Mouse (Mus musculus) hindbrain, postnatal 0 days (tissue): ENCODE measurements at regions not wholly inside any gene's neighbourhood (a gene's known extent, or its start where the extent isn't known, plus 50 kb on each side); places are given as distances from the start of the nearest gene placed in this dataset.

Source experiments
- ATAC-seq: fragments of 200-750 bp; cut with Nextera tagmentation; 2 replicates; pipeline ENCODE4 v1.8.0; 2017; ENCODE audit warnings: mild to moderate bottlenecking, moderate TSS enrichment, moderate library complexity
- DNase-seq: peaks from one replicate; pipeline ENCODE4 v3.0.0-alpha.2; 2015; ENCODE audit warnings: low spot score
- H3K27ac ChIP-seq: fragments of 300-500 bp; sonication (generic); 2 replicates; pipeline ENCODE4 v1.5.1; 2014; ENCODE audit warnings: mild to moderate bottlenecking
- H3K27me3 ChIP-seq: fragments of 300-500 bp; sonication (generic); 2 replicates; pipeline ENCODE4 v1.6.1; 2014; ENCODE audit warnings: low read length, mixed read lengths; ENCODE audit not compliant: insufficient read depth
- H3K36me3 ChIP-seq: fragments of 300-500 bp; sonication (generic); 2 replicates; pipeline ENCODE4 v1.6.1; 2014; ENCODE audit warnings: low read length, mixed read lengths; ENCODE audit not compliant: insufficient read depth
- H3K4me1 ChIP-seq: fragments of 300-500 bp; sonication (generic); 2 replicates; pipeline ENCODE4 v1.6.1; 2014; ENCODE audit warnings: antibody characterized with exemption, low read length, mixed read lengths; ENCODE audit not compliant: insufficient read depth
- H3K4me2 ChIP-seq: fragments of 300-500 bp; sonication (generic); 2 replicates; pipeline ENCODE4 v1.6.1; 2014; ENCODE audit warnings: low read depth, mild to moderate bottlenecking, low read length, moderate library complexity, mixed read lengths
- H3K4me3 ChIP-seq: fragments of 300-500 bp; sonication (generic); 2 replicates; pipeline ENCODE4 v1.5.1; 2014; ENCODE audit warnings: low read length
- H3K9ac ChIP-seq: fragments of 300-500 bp; sonication (generic); replicated peaks from 2 replicates; pipeline ENCODE4 v1.6.1; 2014; ENCODE audit warnings: mild to moderate bottlenecking, low read length, moderate library complexity, mixed read lengths
- H3K9me3 ChIP-seq: fragments of 300-500 bp; sonication (generic); 2 replicates; pipeline ENCODE4 v1.6.1; 2016; ENCODE audit warnings: low read length, mixed read lengths
- CTCF ChIP-seq: IDR thresholded peaks from 2 replicates; pipeline ENCODE4 v1.5.1; 2016; ENCODE audit warnings: antibody characterized with exemption, control low read depth, low read depth
- WGBS: fragments of 180-500 bp; shearing (Covaris S2); extraction: QIAGEN DNeasy Blood & Tissue Kit; methylation state at CpG from one replicate; pipeline ENCODE4 v1.1.7; 2014; 5-methylcytosine and 5-hydroxymethylcytosine counted together

DNA sequence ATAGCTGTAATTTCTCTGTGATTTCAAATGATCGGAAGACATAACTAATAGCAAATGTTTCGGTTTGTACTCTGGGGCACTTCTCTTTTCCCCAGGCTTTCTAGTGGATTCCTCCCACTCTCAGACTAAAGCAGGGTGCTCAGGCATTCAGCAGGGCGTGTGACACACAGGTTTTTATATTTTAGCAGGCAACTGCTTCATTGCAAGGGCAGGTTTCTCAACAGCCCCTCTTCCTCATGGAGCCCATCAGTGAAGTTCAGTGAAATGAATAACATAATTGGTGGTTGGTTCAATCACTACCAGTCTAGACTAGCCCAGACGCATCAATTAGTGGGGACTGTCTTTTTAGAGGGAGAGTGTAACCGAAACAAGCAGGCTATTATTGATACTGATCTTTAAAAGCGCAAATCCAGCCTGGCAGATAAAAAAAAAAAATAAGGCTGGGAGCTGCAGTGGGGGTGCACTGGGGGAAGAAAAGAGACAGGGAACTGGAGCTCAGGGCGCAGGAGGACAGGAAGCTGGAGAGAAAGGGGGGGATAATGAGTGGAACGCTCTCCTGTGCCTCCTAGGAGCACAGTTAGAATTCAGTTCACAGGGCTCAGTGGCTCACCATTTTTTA, 422.3 kb upstream of the Ubash3b start:
- Histone ChIP-seq H3K27ac (peak overlapping the region; percentile 96), H3K36me3 (no peaks in the 10 kb centered on the region), H3K4me2 (peak overlapping the region; percentile 56), H3K9ac (peak overlapping the region; percentile 95), H3K27me3 (no peaks in the 10 kb centered on the region), H3K4me3 (peak overlapping the region; percentile 80), H3K9me3 (no peaks in the 10 kb centered on the region), H3K4me1 (peaks cover 10% of the 10 kb centered on the region; the same call in 1 of the 2 replicates)
- DNase-seq = peak; percentile 71
- TF ChIP-seq CTCF = no peak
- 4% methylated on average over 8 of the region's 8 CpGs for WGBS
- ATAC-seq = no peak

- peak overlapping the region; percentile 95 for H3K9ac ChIP-seq
- no peaks in the 10 kb centered on the region for H3K36me3 ChIP-seq
- peak overlapping the region; percentile 96 for H3K27ac ChIP-seq
- H3K4me1 ChIP-seq = peaks cover 5% of the 10 kb centered on the region; the same call in 1 of the 2 replicates
- ATAC-seq (no peak), DNase-seq (no peak)
- WGBS = 9% methylated on average over 8 of the region's 8 CpGs
- TF ChIP-seq CTCF = no peak
- H3K4me2 ChIP-seq = peak overlapping the region; percentile 56
- peak overlapping the region; percentile 80 for H3K4me3 ChIP-seq
- H3K9me3 ChIP-seq = no peaks in the 10 kb centered on the region
- no peaks in the 10 kb centered on the region for H3K27me3 ChIP-seq
Observed at GRCm38 (mm10) chr9:41583276-41583675, 421.8 kb upstream of the Ubash3b start.

- 6% methylated on average over 5 of the region's 5 CpGs for WGBS
Observed at GRCm38 (mm10) chr9:41582711-41583236, 421.3 kb upstream of the Ubash3b start.

GRCm38 (mm10) chr9:41582171-41582570, 420.7 kb upstream of the Ubash3b start:
- peak overlapping the region; percentile 95 for H3K9ac ChIP-seq
- peak overlapping the region; percentile 56 for H3K4me2 ChIP-seq
- no peaks in the 10 kb centered on the region for H3K36me3 ChIP-seq
- H3K9me3 ChIP-seq = no peaks in the 10 kb centered on the region
- H3K27me3 ChIP-seq = no peaks in the 10 kb centered on the region
- no peak for TF ChIP-seq CTCF
- whole genome bisulfite sequencing = 7% methylated on average over 8 of the region's 8 CpGs
- peak overlapping the region; percentile 96 for H3K27ac ChIP-seq
- H3K4me3 ChIP-seq = peak overlapping the region; percentile 80
- DNase-seq (peak; percentile 64), ATAC-seq (peak; percentile 30; the same call in 1 of the 2 replicates)
- H3K4me1 ChIP-seq = peaks cover 4% of the 10 kb centered on the region

More at GRCm38 (mm10) chr9:41582711-41583236, 421.3 kb upstream of the Ubash3b start:
- Histone ChIP-seq H3K4me2 (peak overlapping the region; percentile 56), H3K4me1 (peaks cover 4% of the 10 kb centered on the region), H3K27ac (peak overlapping the region; percentile 96), H3K4me3 (peak overlapping the region; percentile 80), H3K9me3 (no peaks in the 10 kb centered on the region), H3K36me3 (no peaks in the 10 kb centered on the region), H3K27me3 (no peaks in the 10 kb centered on the region), H3K9ac (peak overlapping the region; percentile 95)
- ATAC-seq = no peak
- DNase-seq = no peak
- TF ChIP-seq CTCF = no peak

DNA sequence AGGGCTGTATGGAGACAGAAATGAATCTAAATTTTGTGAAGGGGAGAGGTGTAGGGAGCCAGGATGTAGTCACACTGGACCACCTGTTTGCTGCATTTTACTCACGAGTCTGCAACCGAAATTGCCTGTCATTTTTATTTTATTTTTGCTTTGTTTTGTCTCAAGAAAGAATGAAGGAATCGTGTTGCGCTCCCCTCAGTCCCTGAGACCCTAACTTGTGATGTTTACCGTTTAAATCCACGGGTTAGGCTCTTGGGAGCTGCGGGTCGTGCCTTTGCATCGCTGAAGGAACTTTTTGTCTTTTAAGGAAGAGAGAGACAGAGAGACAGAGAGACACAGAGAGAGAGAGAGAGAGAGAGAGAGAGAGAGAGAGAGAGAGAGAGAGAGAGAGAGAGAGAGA, 420.2 kb upstream of the Ubash3b start:
- no peak for DNase-seq
- Histone ChIP-seq H3K4me3 (peak overlapping the region; percentile 80), H3K9me3 (no peaks in the 10 kb centered on the region), H3K4me2 (peak overlapping the region; percentile 56), H3K27me3 (no peaks in the 10 kb centered on the region), H3K9ac (peak overlapping the region; percentile 95), H3K36me3 (no peaks in the 10 kb centered on the region), H3K4me1 (peaks cover 4% of the 10 kb centered on the region), H3K27ac (peak overlapping the region; percentile 96)
- ATAC-seq = no peak
- under 1% methylated on average over 9 of the region's 9 CpGs for WGBS
- TF ChIP-seq CTCF = no peak

GRCm38 (mm10) chr9:41581152-41581551, 419.7 kb upstream of the Ubash3b start:
- Histone ChIP-seq H3K4me3 (peak overlapping the region; percentile 80), H3K4me2 (peak overlapping the region; percentile 56), H3K36me3 (no peaks in the 10 kb centered on the region), H3K4me1 (peaks cover 4% of the 10 kb centered on the region; the same call in 1 of the 2 replicates), H3K9me3 (no peaks in the 10 kb centered on the region), H3K27me3 (no peaks in the 10 kb centered on the region), H3K9ac (peak overlapping the region; percentile 95), H3K27ac (peak overlapping the region; percentile 96)
- 0 out of 2 replicates have a peak, but pooled peaks have one; percentile 24 for ATAC-seq
- peak; percentile 70 for DNase-seq
- WGBS = under 1% methylated on average over 14 of the region's 14 CpGs
- no peak for TF ChIP-seq CTCF

- DNase-seq (peak; percentile 92), ATAC-seq (peak; percentile 83)
- peak overlapping the region; percentile 96 for H3K27ac ChIP-seq
- peak overlapping the region; percentile 95 for H3K9ac ChIP-seq
- H3K4me2 ChIP-seq = peak overlapping the region; percentile 56
- no peaks in the 10 kb centered on the region for H3K36me3 ChIP-seq
- TF ChIP-seq CTCF = no peak
- no peaks in the 10 kb centered on the region for H3K9me3 ChIP-seq
- under 1% methylated on average over 13 of the region's 13 CpGs for WGBS
- H3K27me3 ChIP-seq = no peaks in the 10 kb centered on the region
- peaks cover 4% of the 10 kb centered on the region; the same call in 1 of the 2 replicates for H3K4me1 ChIP-seq
- H3K4me3 ChIP-seq = peak overlapping the region; percentile 80
Observed at GRCm38 (mm10) chr9:41580611-41581041, 419.1 kb upstream of the Ubash3b start.
